Mouse (Mus musculus) left cerebral cortex, adult 2 months (tissue): ENCODE measurements at regions not wholly inside any gene's neighbourhood (a gene's known extent, or its start where the extent isn't known, plus 50 kb on each side); places are given as distances from the start of the nearest gene placed in this dataset.

ENCODE experiments used
- DNase-seq, 2 experiments: peaks; one replicate each; pipeline ENCODE4 v3.0.0; 2021 to 2022; ENCODE audit warnings: low spot score in 2 of 2, mixed read lengths in 1 of 2; ENCODE audit errors: extremely low spot score in 1 of 2
- H3K27ac ChIP-seq: fragments of 200-600 bp; 2 replicates; pipeline ENCODE4 v1.8.1; 2022
- H3K4me3 ChIP-seq: fragments of 200-600 bp; 2 replicates; pipeline ENCODE4 v1.8.1; 2022
- CTCF ChIP-seq: fragments of 200-600 bp; IDR thresholded peaks from 2 replicates; pipeline ENCODE4 v1.8.1; 2022; ENCODE audit warnings: antibody characterized with exemption, mild to moderate bottlenecking, moderate library complexity
- intact Hi-C: fragments of 180-260 bp; cut with DNase I; formaldehyde crosslinking; loops from one replicate; pipeline ENCODE4 v1.15.1; 2025

DNA sequence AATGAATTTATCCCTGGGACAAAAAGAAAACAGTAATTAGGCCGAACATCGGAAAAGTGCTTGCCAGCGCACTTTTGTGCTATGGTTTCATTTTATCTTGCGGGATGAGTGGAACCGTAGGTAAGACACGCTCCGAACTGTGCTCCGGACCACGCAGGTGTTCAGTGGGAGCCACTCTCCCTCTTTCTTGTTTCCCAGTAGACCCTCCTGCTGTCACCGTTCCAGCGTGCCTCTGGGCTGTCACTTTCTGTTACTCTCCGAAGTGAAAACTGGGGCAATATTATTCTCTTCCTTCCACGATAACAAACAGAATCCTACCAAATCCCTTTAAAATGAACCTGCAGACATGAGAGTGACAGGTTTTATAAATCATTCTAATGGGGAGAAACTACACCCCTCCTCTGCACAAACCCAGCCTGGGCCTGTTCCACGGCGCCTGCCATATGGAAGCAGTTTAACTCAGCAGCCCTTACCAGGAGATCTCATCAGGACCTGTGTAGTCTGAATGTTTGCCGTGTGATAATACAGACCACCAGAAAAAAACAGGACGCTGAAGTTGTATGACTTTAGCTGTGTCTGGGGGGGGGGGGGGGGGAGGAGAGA is 550.5 kb downstream of the Pdcd6ip start:
- peak overlapping the region; percentile 89 for H3K27ac ChIP-seq
- intact Hi-C loops, result loop anchor here (5.0 to 10.0 kb wide), 2 partner anchors 65 to 433 kb away; no protein-coding TSS in a partner anchor
- no peak for DNase-seq
- TF ChIP-seq CTCF, result no peak
- no peak overlapping the region for H3K4me3 ChIP-seq

GRCm38 (mm10) chr9:113156707-113157106 is 551.4 kb downstream of the Pdcd6ip start:
- H3K27ac ChIP-seq, result peak overlapping the region; percentile 89
- H3K4me3 ChIP-seq, result no peak overlapping the region
- TF ChIP-seq CTCF, result peak; percentile 53
- no peak for DNase-seq
- intact Hi-C loops, result loop anchor here (5.0 to 10.0 kb wide), 2 partner anchors 64 to 432 kb away; no protein-coding TSS in a partner anchor

- intact Hi-C loops, result no loop called here
- H3K27ac ChIP-seq, result no peak overlapping the region
- H3K4me3 ChIP-seq, result no peak overlapping the region
- TF ChIP-seq CTCF, result no peak
- no peak for DNase-seq
Observed at GRCm38 (mm10) chr9:113149084-113149483, 559.0 kb downstream of the Pdcd6ip start.

GRCm38 (mm10) chr9:113146571-113146970 is 561.5 kb downstream of the Pdcd6ip start:
- intact Hi-C loops, result no loop called here
- Histone ChIP-seq H3K4me3 (no peak overlapping the region), H3K27ac (peak overlapping the region; percentile 5; the same call in 1 of the 2 replicates)
- no peak for TF ChIP-seq CTCF
- DNase-seq, result no peak

DNA sequence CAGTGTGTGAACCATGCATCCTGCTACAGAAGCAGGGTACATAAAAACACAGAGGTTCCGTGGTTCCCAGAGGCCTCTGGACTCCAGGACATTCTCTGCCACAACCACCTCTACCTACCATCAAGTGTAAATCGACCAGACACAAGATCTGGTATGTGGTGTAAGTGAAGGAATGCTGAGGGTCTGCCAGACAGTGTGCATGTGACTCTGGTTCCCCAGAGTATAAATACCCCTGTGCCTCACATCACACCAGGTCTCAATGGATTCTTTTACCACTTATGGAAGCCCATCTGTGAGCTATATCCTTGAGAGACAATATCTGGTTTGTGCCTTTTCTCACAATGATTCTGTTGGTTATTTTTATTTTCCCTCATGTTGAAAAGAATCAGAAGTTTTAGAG is 563.0 kb downstream of the Pdcd6ip start:
- H3K27ac ChIP-seq, result peak overlapping the region; percentile 53
- H3K4me3 ChIP-seq, result no peak overlapping the region
- DNase-seq, result no peak
- intact Hi-C loops, result no loop called here
- no peak for TF ChIP-seq CTCF

- DNase-seq, result no peak
- intact Hi-C loops, result no loop called here
- TF ChIP-seq CTCF, result no peak
- Histone ChIP-seq H3K4me3 (no peak overlapping the region), H3K27ac (no peak overlapping the region)
Observed at GRCm38 (mm10) chr9:113134611-113135010, 573.4 kb downstream of the Pdcd6ip start.

DNA sequence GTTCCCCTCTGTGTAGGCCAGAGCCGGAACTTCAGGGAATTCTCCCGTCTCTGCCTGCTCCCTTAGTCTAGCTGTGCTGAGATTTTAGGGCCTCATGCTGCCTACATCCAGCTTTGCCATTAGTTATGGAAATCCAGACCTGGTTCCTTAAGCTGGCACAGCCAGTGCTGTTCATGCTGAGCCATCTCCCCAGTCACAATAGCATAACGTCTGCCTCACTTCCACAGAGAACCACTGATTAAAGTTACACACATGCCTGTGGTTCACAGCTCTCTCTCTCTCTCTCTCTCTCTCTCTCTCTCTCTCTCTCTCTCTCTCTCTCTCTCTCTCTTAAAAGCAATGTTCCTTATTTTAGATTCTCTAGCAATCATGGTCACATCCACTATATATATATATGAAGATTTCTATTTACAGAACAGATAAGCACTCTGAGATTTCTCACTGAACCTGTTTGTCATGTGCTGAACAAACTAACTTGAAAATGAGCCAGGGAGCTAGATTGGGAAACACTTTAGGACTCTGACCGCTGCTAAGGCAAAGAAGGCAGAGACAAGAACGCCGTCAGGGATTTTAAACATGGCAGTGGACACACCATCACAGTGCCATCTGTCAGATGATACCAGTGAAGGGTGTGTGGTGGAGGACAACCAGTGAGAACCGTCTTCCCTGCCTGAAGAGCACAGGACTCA is 584.9 kb downstream of the Pdcd6ip start:
- no peak for DNase-seq
- H3K27ac ChIP-seq, result no peak overlapping the region
- H3K4me3 ChIP-seq, result no peak overlapping the region
- TF ChIP-seq CTCF, result no peak
- intact Hi-C loops, result no loop called here

GRCm38 (mm10) chr9:113122253-113122749 is 585.8 kb downstream of the Pdcd6ip start:
- Histone ChIP-seq H3K4me3 (no peak overlapping the region), H3K27ac (no peak overlapping the region)
- TF ChIP-seq CTCF, result no peak
- intact Hi-C loops, result no loop called here
- DNase-seq, result no peak

- intact Hi-C loops, result no loop called here
- H3K4me3 ChIP-seq, result no peak overlapping the region
- DNase-seq, result no peak
- TF ChIP-seq CTCF, result no peak
- H3K27ac ChIP-seq, result no peak overlapping the region
Observed at GRCm38 (mm10) chr9:113120385-113120784, 587.7 kb downstream of the Pdcd6ip start.

- H3K27ac ChIP-seq, result no peak overlapping the region
- intact Hi-C loops, result no loop called here
- DNase-seq, result no peak
- H3K4me3 ChIP-seq, result no peak overlapping the region
- no peak for TF ChIP-seq CTCF
Observed at GRCm38 (mm10) chr9:113119721-113120120, 588.3 kb downstream of the Pdcd6ip start.

DNA sequence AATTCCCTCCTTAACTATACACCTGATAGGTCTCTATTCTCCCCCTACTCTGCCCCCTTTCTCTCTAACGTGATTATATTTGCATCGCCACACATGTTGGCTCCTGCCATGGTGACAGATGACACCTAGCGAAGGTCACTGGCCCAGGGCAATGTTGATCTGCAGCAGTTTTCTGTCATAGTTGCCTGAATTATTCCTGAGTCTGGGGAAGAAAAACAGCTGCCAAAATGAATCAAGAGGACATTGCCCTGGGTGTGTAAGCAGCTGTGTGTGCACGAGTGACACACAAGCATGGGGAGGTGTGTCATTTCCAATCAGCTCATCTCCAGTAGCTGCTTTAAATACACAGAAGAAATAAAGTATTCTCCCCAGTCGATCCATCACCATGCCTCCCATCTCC is 592.5 kb downstream of the Pdcd6ip start:
- H3K27ac ChIP-seq, result no peak overlapping the region
- no peak overlapping the region for H3K4me3 ChIP-seq
- intact Hi-C loops, result no loop called here
- DNase-seq, result no peak
- no peak for TF ChIP-seq CTCF

DNA sequence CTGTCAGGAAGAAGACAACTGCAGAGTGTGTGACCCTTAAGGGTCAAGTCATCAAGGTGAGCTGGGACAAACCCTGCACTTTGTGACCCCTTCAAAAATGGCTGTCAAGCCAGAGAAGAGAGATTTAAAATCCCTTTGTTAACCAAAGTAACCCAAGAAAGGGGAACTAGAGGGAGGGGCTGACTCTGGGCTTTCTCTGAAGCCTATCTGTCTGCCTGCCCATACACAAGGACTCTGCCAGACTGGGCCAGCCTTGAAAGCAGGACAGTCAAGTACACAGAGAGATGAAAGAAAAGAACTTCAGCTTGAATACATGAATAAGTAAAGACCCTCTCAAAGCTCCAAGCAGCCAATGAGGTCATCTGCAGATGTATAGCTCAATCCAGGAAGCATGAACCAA is 595.3 kb downstream of the Pdcd6ip start:
- Histone ChIP-seq H3K4me3 (no peak overlapping the region), H3K27ac (no peak overlapping the region)
- intact Hi-C loops, result no loop called here
- no peak for DNase-seq
- no peak for TF ChIP-seq CTCF

GRCm38 (mm10) chr9:113101733-113102132 is 606.3 kb downstream of the Pdcd6ip start:
- DNase-seq, result no peak
- intact Hi-C loops, result no loop called here
- TF ChIP-seq CTCF, result no peak
- H3K27ac ChIP-seq, result no peak overlapping the region
- H3K4me3 ChIP-seq, result no peak overlapping the region
